Mouse (Mus musculus): Measurements from ENCODE around the gene Creg2. TPM values are rescaled to one million over a fixed set of nuclear protein-coding genes. Genes with fewer than 3 reads are reported as not detected.
A peak's percentile ranks its signal among the peaks of the same experiment; 100 is the strongest.
"Not testable (repeated sequence)": the region's sequence is repeated elsewhere in the genome, so short reads cannot be mapped to it uniquely, and the experiment has no call there.

Gene Creg2
- polyA plus RNA-seq, 1 experiment from 2014 or later = 0.34 TPM

DNA sequence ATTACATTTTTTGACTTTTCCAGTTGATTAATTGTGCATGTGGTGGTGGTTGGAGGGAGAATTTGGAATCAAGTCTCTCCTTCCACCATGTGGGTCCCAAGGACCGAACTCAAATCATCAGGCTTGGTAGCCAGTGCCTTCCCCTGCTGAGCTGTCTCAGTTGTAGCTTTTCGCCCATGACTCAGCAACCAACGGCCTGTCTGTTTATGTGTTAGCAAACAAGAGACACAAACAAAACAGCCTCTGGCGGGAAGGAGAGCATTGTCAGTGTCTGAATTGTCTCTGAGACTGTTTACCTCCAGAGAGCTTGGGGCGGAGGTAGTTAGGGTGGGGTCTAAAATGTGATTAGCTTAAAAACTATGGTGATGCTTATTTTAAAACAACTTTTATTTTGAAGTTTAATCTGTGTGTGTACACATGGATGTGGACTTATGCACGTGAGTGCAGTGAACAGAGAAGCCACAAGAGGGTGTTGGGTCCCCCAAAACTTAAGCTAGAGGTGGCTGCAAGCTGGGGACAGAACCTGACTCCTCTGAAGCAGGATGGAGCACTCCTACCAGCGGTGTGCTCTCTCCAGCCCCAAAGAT lies 12.9 kb upstream of the Creg2 start:
- WGBS = 83% methylated on average over 7 of the region's 7 CpGs
- Histone ChIP-seq H3K36me3 (ENCODE audit: control insufficient read depth, insufficient read depth, low read length) (no peaks in the 10 kb centered on the region), H3K9ac (ENCODE audit: low read length) (no peak overlapping the region), H3K9me3 (ENCODE audit: control insufficient read depth, low read length) (0 out of 2 replicates have a peak, but pooled peaks cover under 1% of the 10 kb centered on the region), H3K4me2 (ENCODE audit: low read length) (no peak overlapping the region), H3K4me3 (ENCODE audit: low read depth, low read length) (no peak overlapping the region), H3K4me1 (replicated peaks; ENCODE audit: control insufficient read depth, insufficient read depth, low read length) (no peaks in the 10 kb centered on the region), H3K27me3 (replicated peaks; ENCODE audit: control insufficient read depth, insufficient read depth, low read length) (no peaks in the 10 kb centered on the region), H3K27ac (ENCODE audit: low read depth) (no peak overlapping the region)
- ATAC-seq (replicated peaks; ENCODE audit: low FRiP score, low TSS enrichment, low read depth) = no peak
- no peak for DNase-seq (ENCODE audit: low spot score)

GRCm38 (mm10) chr1:39663050-39663449 lies 11.8 kb upstream of the Creg2 start:
- WGBS = 88% methylated on average over 4 of the region's 4 CpGs
- no peak overlapping the region for H3K4me3 ChIP-seq (ENCODE audit: low read depth, low read length)
- H3K27ac ChIP-seq (ENCODE audit: low read depth) = no peak overlapping the region
- H3K9ac ChIP-seq (ENCODE audit: low read length) = no peak overlapping the region
- no peak for ATAC-seq (replicated peaks; ENCODE audit: low FRiP score, low TSS enrichment, low read depth)
- H3K4me1 ChIP-seq (replicated peaks; ENCODE audit: control insufficient read depth, insufficient read depth, low read length) = no peaks in the 10 kb centered on the region
- H3K9me3 ChIP-seq (ENCODE audit: control insufficient read depth, low read length) = 0 out of 2 replicates have a peak, but pooled peaks cover 5% of the 10 kb centered on the region
- H3K36me3 ChIP-seq (ENCODE audit: control insufficient read depth, insufficient read depth, low read length) = no peaks in the 10 kb centered on the region
- H3K4me2 ChIP-seq (ENCODE audit: low read length) = no peak overlapping the region
- no peak for DNase-seq (ENCODE audit: low spot score)
- no peaks in the 10 kb centered on the region for H3K27me3 ChIP-seq (replicated peaks; ENCODE audit: control insufficient read depth, insufficient read depth, low read length)

DNA sequence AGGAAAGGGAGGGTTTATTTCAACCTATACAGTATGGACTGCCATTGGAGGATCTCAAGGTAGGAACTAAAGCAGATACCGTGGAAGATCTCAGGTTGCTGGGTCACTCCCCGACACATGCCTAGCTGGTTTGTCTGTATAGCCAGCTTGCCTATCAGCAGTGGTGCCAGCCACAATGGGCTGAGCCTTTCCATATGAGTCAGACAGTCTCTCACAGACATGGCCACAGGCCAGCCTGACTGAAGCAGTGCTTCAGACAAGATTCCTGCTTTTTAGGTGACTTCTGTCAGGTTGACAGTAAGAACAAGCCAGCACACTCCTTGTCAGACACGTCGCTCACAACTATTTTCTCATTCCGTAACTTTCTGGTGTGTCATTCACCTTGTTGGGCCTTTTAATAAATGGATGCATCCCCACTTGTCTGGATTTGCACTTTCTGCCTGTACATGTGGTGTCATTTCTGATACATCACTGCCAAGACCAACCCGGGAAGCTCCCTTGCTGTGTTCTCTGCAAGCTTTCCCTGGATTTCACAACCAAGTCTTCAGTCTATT lies 5.8 kb upstream of the Creg2 start:
- Histone ChIP-seq H3K4me2 (ENCODE audit: low read length) (no peak overlapping the region), H3K4me3 (ENCODE audit: low read depth, low read length) (no peak overlapping the region), H3K9ac (ENCODE audit: low read length) (no peak overlapping the region), H3K9me3 (ENCODE audit: control insufficient read depth, low read length) (0 out of 2 replicates have a peak, but pooled peaks cover 5% of the 10 kb centered on the region), H3K27me3 (replicated peaks; ENCODE audit: control insufficient read depth, insufficient read depth, low read length) (peaks cover 4% of the 10 kb centered on the region; the same call in 1 of the 2 replicates), H3K27ac (ENCODE audit: low read depth) (no peak overlapping the region), H3K36me3 (ENCODE audit: control insufficient read depth, insufficient read depth, low read length) (no peaks in the 10 kb centered on the region), H3K4me1 (replicated peaks; ENCODE audit: control insufficient read depth, insufficient read depth, low read length) (no peaks in the 10 kb centered on the region)
- ATAC-seq (replicated peaks; ENCODE audit: low FRiP score, low TSS enrichment, low read depth) (no peak), DNase-seq (ENCODE audit: low spot score) (no peak)
- WGBS = 76% methylated on average over 6 of the region's 6 CpGs

DNA sequence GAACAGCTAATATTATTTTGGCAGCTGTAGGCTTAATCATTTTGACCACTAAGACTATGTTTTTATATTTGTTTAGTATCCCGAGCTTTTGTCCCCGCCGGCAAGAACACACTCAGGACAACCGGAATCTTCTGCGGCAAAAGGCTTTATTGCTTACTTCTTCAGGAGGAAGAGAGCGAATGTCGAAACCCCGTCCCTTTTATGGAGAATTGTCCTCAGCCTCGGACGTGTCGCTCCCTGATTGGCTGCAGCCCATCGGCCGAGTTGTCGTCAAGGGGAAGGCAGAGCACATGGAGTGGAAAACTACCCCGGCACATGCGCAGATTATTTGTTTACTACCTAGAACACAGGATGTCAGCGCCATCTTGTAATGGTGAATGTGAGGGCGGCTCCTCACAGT lies 3.6 kb upstream of the Creg2 start:
- not testable (repeated sequence) for H3K9ac ChIP-seq (ENCODE audit: low read length); ATAC-seq (replicated peaks; ENCODE audit: low FRiP score, low TSS enrichment, low read depth); H3K36me3 ChIP-seq (ENCODE audit: control insufficient read depth, insufficient read depth, low read length); H3K4me3 ChIP-seq (ENCODE audit: low read depth, low read length); DNase-seq (ENCODE audit: low spot score); H3K4me1 ChIP-seq (replicated peaks; ENCODE audit: control insufficient read depth, insufficient read depth, low read length); H3K4me2 ChIP-seq (ENCODE audit: low read length); H3K27ac ChIP-seq (ENCODE audit: low read depth); H3K9me3 ChIP-seq (ENCODE audit: control insufficient read depth, low read length)
- peaks cover 23% of the 10 kb centered on the region for H3K27me3 ChIP-seq (replicated peaks; ENCODE audit: control insufficient read depth, insufficient read depth, low read length)
- WGBS = 88% methylated on average over 18 of the region's 18 CpGs

DNA sequence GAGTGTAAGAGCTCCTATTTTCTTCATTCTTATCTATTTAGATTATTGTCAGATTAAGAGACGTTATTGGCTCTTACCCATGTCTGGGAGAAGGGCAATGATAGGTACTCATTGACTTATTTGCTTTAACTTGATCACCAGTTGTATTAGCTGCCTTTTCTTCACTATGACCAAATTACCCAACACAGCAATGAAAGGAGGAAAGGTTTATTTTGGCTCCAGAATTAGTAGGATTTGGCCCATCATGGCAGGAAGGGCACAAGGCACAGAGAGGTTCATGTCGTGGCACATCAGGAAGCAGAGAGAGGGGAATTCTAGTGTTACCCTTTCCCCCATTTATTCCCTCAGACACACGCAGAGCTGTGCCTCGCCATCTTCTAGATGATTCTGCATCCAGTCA lies 1.8 kb upstream of the Creg2 start:
- Histone ChIP-seq H3K4me3 (ENCODE audit: low read depth, low read length) (no peak overlapping the region), H3K9ac (ENCODE audit: low read length) (no peak overlapping the region), H3K36me3 (ENCODE audit: control insufficient read depth, insufficient read depth, low read length) (no peaks in the 10 kb centered on the region), H3K4me1 (replicated peaks; ENCODE audit: control insufficient read depth, insufficient read depth, low read length) (no peaks in the 10 kb centered on the region), H3K4me2 (ENCODE audit: low read length) (no peak overlapping the region), H3K27me3 (replicated peaks; ENCODE audit: control insufficient read depth, insufficient read depth, low read length) (peaks cover 40% of the 10 kb centered on the region), H3K27ac (ENCODE audit: low read depth) (no peak overlapping the region), H3K9me3 (ENCODE audit: control insufficient read depth, low read length) (no peaks in the 10 kb centered on the region)
- WGBS = 83% methylated on average over 4 of the region's 4 CpGs
- no peak for ATAC-seq (replicated peaks; ENCODE audit: low FRiP score, low TSS enrichment, low read depth)
- DNase-seq (ENCODE audit: low spot score) = no peak

DNA sequence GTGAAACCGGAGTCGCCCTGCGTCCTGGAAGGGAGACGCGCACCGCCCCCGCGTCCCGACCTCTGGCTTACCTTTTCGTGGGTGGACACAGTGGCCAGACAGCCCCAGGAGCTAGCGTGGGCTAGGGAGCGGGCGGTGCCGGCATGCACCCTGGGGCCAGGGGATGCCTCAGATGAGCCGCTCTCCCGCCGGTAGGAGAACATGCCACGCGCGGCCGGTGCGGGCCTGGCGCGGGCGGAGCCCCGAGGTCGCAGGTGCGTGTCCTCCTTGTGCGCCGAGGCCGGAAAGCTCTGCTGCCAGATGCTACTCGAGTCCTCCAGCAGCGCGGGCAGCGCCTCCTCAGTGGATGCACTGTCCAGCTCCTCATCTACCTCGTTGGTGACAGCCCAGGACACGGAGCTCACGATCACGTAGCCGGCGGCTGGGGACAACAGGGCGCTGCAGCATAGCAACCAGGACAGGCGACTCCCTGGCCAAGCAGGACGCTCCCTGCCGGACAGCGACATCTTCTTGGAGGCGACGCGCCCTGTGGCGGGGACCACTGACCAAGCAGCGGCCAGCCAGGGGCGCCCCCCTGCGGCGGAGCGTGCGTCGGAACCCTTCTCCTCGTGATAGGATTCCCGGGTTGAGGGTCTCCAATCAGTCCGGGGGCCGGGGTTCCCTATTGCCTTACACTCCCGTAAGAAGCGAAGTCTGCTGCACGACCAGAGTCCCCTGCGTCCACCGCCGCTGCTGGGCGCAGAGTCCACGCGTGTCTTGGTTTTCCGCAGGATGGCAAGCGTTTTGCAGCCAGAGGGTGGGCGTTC lies 636 bp downstream of the Creg2 start:
- no peaks in the 10 kb centered on the region for H3K4me1 ChIP-seq (replicated peaks; ENCODE audit: control insufficient read depth, insufficient read depth, low read length)
- H3K27ac ChIP-seq (ENCODE audit: low read depth) = no peak overlapping the region
- H3K9me3 ChIP-seq (ENCODE audit: control insufficient read depth, low read length) = no peaks in the 10 kb centered on the region
- 1% methylated on average over 69 of the region's 73 CpGs for WGBS
- peak overlapping the region; percentile 94 for H3K4me2 ChIP-seq (ENCODE audit: low read length)
- ATAC-seq (replicated peaks; ENCODE audit: low FRiP score, low TSS enrichment, low read depth) (peak; percentile 83), DNase-seq (ENCODE audit: low spot score) (peak; percentile 88)
- H3K4me3 ChIP-seq (ENCODE audit: low read depth, low read length) = peak overlapping the region; percentile 45
- peak overlapping the region; percentile 17; the same call in 1 of the 2 replicates for H3K9ac ChIP-seq (ENCODE audit: low read length)
- peaks cover 41% of the 10 kb centered on the region for H3K27me3 ChIP-seq (replicated peaks; ENCODE audit: control insufficient read depth, insufficient read depth, low read length)
- no peaks in the 10 kb centered on the region for H3K36me3 ChIP-seq (ENCODE audit: control insufficient read depth, insufficient read depth, low read length)

- Histone ChIP-seq H3K4me1 (replicated peaks; ENCODE audit: control insufficient read depth, insufficient read depth, low read length) (no peaks in the 10 kb centered on the region), H3K4me2 (ENCODE audit: low read length) (peak overlapping the region; percentile 94), H3K27ac (ENCODE audit: low read depth) (no peak overlapping the region), H3K36me3 (ENCODE audit: control insufficient read depth, insufficient read depth, low read length) (no peaks in the 10 kb centered on the region), H3K9ac (ENCODE audit: low read length) (no peak overlapping the region), H3K9me3 (ENCODE audit: control insufficient read depth, low read length) (no peaks in the 10 kb centered on the region), H3K4me3 (ENCODE audit: low read depth, low read length) (peak overlapping the region; percentile 45), H3K27me3 (replicated peaks; ENCODE audit: control insufficient read depth, insufficient read depth, low read length) (peaks cover 41% of the 10 kb centered on the region)
- ATAC-seq (replicated peaks; ENCODE audit: low FRiP score, low TSS enrichment, low read depth) (no peak), DNase-seq (ENCODE audit: low spot score) (peak; percentile 58)
- WGBS = 12% methylated on average over 17 of the region's 17 CpGs
These were observed 1.4 kb downstream of the Creg2 start for GRCm38 (mm10) chr1:39649691-39650434.

GRCm38 (mm10) chr1:39648584-39648983 lies 2.7 kb downstream of the Creg2 start:
- H3K27me3 ChIP-seq (replicated peaks; ENCODE audit: control insufficient read depth, insufficient read depth, low read length) = peaks cover 41% of the 10 kb centered on the region
- no peak for DNase-seq (ENCODE audit: low spot score)
- no peaks in the 10 kb centered on the region for H3K4me1 ChIP-seq (replicated peaks; ENCODE audit: control insufficient read depth, insufficient read depth, low read length)
- WGBS = 91% methylated on average over 7 of the region's 7 CpGs
- no peaks in the 10 kb centered on the region for H3K36me3 ChIP-seq (ENCODE audit: control insufficient read depth, insufficient read depth, low read length)
- no peak overlapping the region for H3K4me3 ChIP-seq (ENCODE audit: low read depth, low read length)
- H3K9me3 ChIP-seq (ENCODE audit: control insufficient read depth, low read length) = no peaks in the 10 kb centered on the region
- H3K9ac ChIP-seq (ENCODE audit: low read length) = no peak overlapping the region
- no peak overlapping the region for H3K27ac ChIP-seq (ENCODE audit: low read depth)
- no peak for ATAC-seq (replicated peaks; ENCODE audit: low FRiP score, low TSS enrichment, low read depth)
- H3K4me2 ChIP-seq (ENCODE audit: low read length) = no peak overlapping the region
